In genomic region chr2:60730929-60731328, GRCm38 (mm10) we compare ENCODE assay signal across 15 mouse cellular contexts. TPM values are rescaled to one million over a fixed set of nuclear protein-coding genes. Genes with fewer than 3 reads are reported as not detected.
A peak's percentile ranks its signal among the peaks of the same experiment; 100 is the strongest.
DNase-seq lines count a peak whose midpoint lies in the region; ATAC-seq and TF ChIP-seq lines count a peak whose summit lies in the region.
"Had no signal": no experiment of that assay in that cellular context is flagged by ENCODE, and none has a peak within 500 bp of the region (broad histone marks: within the 10 kb centered on the region; RNA-seq: fewer than 3 reads in every experiment).

No protein-coding gene starts in this region.

- no peaks in the 10 kb centered on the region for H3K9me3 ChIP-seq in heart, embryonic 12.5 days (replicated peaks)
- H3K9me3 ChIP-seq in liver, embryonic 12.5 days (replicated peaks) = no peaks in the 10 kb centered on the region
- H3K9me3 ChIP-seq in CH12.LX (replicated peaks; ENCODE audit: low read length) = no peaks in the 10 kb centered on the region
- H3K9me3 ChIP-seq: hindbrain, embryonic 15.5 days; midbrain, embryonic 10.5 days had no signal

- peaks cover 23% of the 10 kb centered on the region for H3K4me1 ChIP-seq in heart, embryonic 12.5 days (replicated peaks)
- H3K4me1 ChIP-seq in liver, adult 2 months (ENCODE audit: control insufficient read depth, insufficient read depth, low read length) = no peaks in the 10 kb centered on the region; the same call in 1 of the 2 replicates
- H3K4me1 ChIP-seq in liver, embryonic 12.5 days = no peaks in the 10 kb centered on the region
- no peaks in the 10 kb centered on the region for H3K4me1 ChIP-seq in CH12.LX (ENCODE audit: control insufficient read depth in 1 of 2, insufficient read depth in 2 of 2)
- H3K4me1 ChIP-seq: hindbrain, embryonic 15.5 days had no signal

- H3K27ac ChIP-seq in heart, embryonic 12.5 days (ENCODE audit: poor library complexity, severe bottlenecking) = peak overlapping the region; percentile 76; the same call in 1 of the 2 replicates
- H3K27ac ChIP-seq in liver, adult 2 months (replicated peaks; ENCODE audit: insufficient read depth, low read depth, low read length) = no peak overlapping the region
- no peak overlapping the region for H3K27ac ChIP-seq in liver, embryonic 12.5 days
- H3K27ac ChIP-seq in CH12.LX (ENCODE audit: insufficient read depth, low read depth) = no peak overlapping the region
- H3K27ac ChIP-seq: hindbrain, embryonic 15.5 days; liver, embryonic 14.5 days; midbrain, embryonic 10.5 days had no signal

- no peak for TF ChIP-seq EP300 in CH12.LX (IDR thresholded peaks at IDR 0.05; ENCODE audit: low read length)

- peak; percentile 61 for TF ChIP-seq RAD21 in CH12.LX (IDR thresholded peaks at IDR 0.05; ENCODE audit: low read depth, low read length)

- no peaks in the 10 kb centered on the region for H3K79me2 ChIP-seq in liver, adult 2 months (ENCODE audit: control insufficient read depth, insufficient read depth, low read length)
- no peaks in the 10 kb centered on the region for H3K79me2 ChIP-seq in CH12.LX (replicated peaks; ENCODE audit: control insufficient read depth, extremely low read depth, insufficient read depth, poor library complexity, severe bottlenecking)

- intact Hi-C loops in heart, postnatal 14 days (cut with DNase I) = no loop called here

- WGBS in heart, embryonic 12.5 days = 48% methylated on average over 6 of the region's 6 CpGs
- WGBS in liver, adult 2 months = 63% methylated on average over 6 of the region's 6 CpGs
- WGBS in liver, embryonic 12.5 days (ENCODE audit: insufficient replicate concordance) = 65% methylated on average over 6 of the region's 6 CpGs

- no peaks in the 10 kb centered on the region for H3K36me3 ChIP-seq in heart, embryonic 12.5 days
- no peaks in the 10 kb centered on the region for H3K36me3 ChIP-seq in liver, adult 2 months (ENCODE audit: control insufficient read depth, insufficient read depth, low read length)
- H3K36me3 ChIP-seq in liver, embryonic 12.5 days = no peaks in the 10 kb centered on the region
- no peaks in the 10 kb centered on the region for H3K36me3 ChIP-seq in CH12.LX (replicated peaks in 1 of 2; ENCODE audit: control insufficient read depth in 1 of 2, insufficient read depth in 1 of 2, low read length in 1 of 2)
- H3K36me3 ChIP-seq: hindbrain, embryonic 15.5 days; midbrain, embryonic 10.5 days had no signal

- H3K27me3 ChIP-seq in heart, embryonic 12.5 days (replicated peaks) = no peaks in the 10 kb centered on the region
- no peaks in the 10 kb centered on the region; the same call in 1 of the 2 replicates for H3K27me3 ChIP-seq in liver, adult 2 months (ENCODE audit: control insufficient read depth, insufficient read depth, low read length)
- no peaks in the 10 kb centered on the region for H3K27me3 ChIP-seq in liver, embryonic 12.5 days (replicated peaks)
- no peaks in the 10 kb centered on the region for H3K27me3 ChIP-seq in CH12.LX (replicated peaks)
- H3K27me3 ChIP-seq: hindbrain, embryonic 15.5 days had no signal

- no peak overlapping the region for H3K9ac ChIP-seq in heart, embryonic 12.5 days
- no peak overlapping the region for H3K9ac ChIP-seq in liver, adult 2 months (ENCODE audit: low read depth, low read length)
- no peak overlapping the region for H3K9ac ChIP-seq in liver, embryonic 12.5 days
- H3K9ac ChIP-seq in CH12.LX (ENCODE audit: insufficient read depth, low read depth) = no peak overlapping the region
- H3K9ac ChIP-seq: hindbrain, embryonic 15.5 days; liver, embryonic 14.5 days had no signal

- ATAC-seq in heart, embryonic 12.5 days (ENCODE audit: insufficient number of reproducible peaks, low FRiP score) = no peak
- no peak for ATAC-seq in liver, embryonic 12.5 days
- ATAC-seq: activated CD4-positive, CD25-positive, alpha-beta regulatory T cell, adult 4 months had no signal

- no peak overlapping the region for H3K4me3 ChIP-seq in heart, embryonic 12.5 days
- H3K4me3 ChIP-seq in liver, adult 2 months (ENCODE audit: insufficient read depth, low read depth, low read length) = no peak overlapping the region
- H3K4me3 ChIP-seq in liver, embryonic 12.5 days = no peak overlapping the region
- no peak overlapping the region for H3K4me3 ChIP-seq in CH12.LX (replicated peaks in 1 of 3; ENCODE audit: low read depth in 2 of 3, low read length in 2 of 3, poor library complexity in 1 of 3)
- H3K4me3 ChIP-seq: hindbrain, embryonic 15.5 days; midbrain, embryonic 10.5 days had no signal

- H3K4me2 ChIP-seq in heart, embryonic 12.5 days = no peak overlapping the region
- no peak overlapping the region for H3K4me2 ChIP-seq in liver, embryonic 12.5 days
- H3K4me2 ChIP-seq in CH12.LX (ENCODE audit: insufficient read depth, low read depth, poor library complexity, severe bottlenecking) = no peak overlapping the region
- H3K4me2 ChIP-seq: heart, embryonic 11.5 days; hindbrain, embryonic 15.5 days had no signal

- TF ChIP-seq CTCF in liver, adult 2 months (IDR thresholded peaks at IDR 0.05; ENCODE audit: low read depth, low read length) = peak; percentile 45
- TF ChIP-seq CTCF in CH12.LX (conservative IDR thresholded peaks at IDR 0.05 in 1 of 2, IDR thresholded peaks at IDR 0.05 in 1 of 2; ENCODE audit: low read depth in 2 of 2, low read length in 2 of 2) = peak in 1 of 2 experiments; percentile 53; a peak in 2 of 4 replicates

- DNase-seq in heart, postnatal 14 days = no peak
- DNase-seq in liver, adult 2 months (ENCODE audit: extremely low read depth, low read depth, low spot score) = no peak
- DNase-seq in CH12.LX (ENCODE audit: extremely low read depth) (peak; percentile 21), R1 (ENCODE audit: low read depth, low spot score) (peak; percentile 27)
- DNase-seq in urinary bladder, postnatal 4 days (ENCODE audit: low spot score in 2 of 2) = no peak
- DNase-seq: cerebellum, adult 18-20 months; right cerebral cortex, postnatal 14 days; thymus, postnatal 25 days had no signal

- no peak for TF ChIP-seq POLR2A in liver, adult 2 months (IDR thresholded peaks at IDR 0.05; ENCODE audit: extremely low read depth, insufficient read depth, low read length)
- TF ChIP-seq POLR2A in CH12.LX (IDR thresholded peaks at IDR 0.05; ENCODE audit: low read depth, low read length) = no peak

- dilution Hi-C loops in CH12.LX (cut with MboI; ENCODE audit: extremely low pct_ligation_motif_present, extremely low pct_unique_long_range_greater_than_20kb, low sequenced_read_pairs) = no loop called here

- in situ Hi-C loops in CH12.LX (cut with MboI; ENCODE audit: low pct_ligation_motif_present, low pct_unique_long_range_greater_than_20kb, low sequenced_read_pairs) = loop anchor here (25.0 kb wide), 1 partner anchor 731 kb away; no protein-coding TSS in a partner anchor

TF ChIP-seq in CH12.LX, 34 proteins besides CTCF, POLR2A, EP300 and RAD21:
- TF ChIP-seq UBTF (IDR thresholded peaks at IDR 0.05; ENCODE audit: low read depth, low read length) (no peak), ZC3H11A (IDR thresholded peaks at IDR 0.05; ENCODE audit: low read depth, low read length) (0 out of 2 replicates have a peak, but pooled peaks have one; percentile 4), SMC3 (IDR thresholded peaks at IDR 0.05; ENCODE audit: low read depth, low read length) (peak; percentile 55)
TF ChIP-seq in CH12.LX: peak in this region for 2.

RNA-seq across cellular contexts. Expression of gene Itgb6, which starts 8.5 kb away (rescaled TPM):
- polyA plus RNA-seq in heart, embryonic 12.5 days (2016; fragmentation: Nextera tagmentation; extraction: Ambion mirVana) = 0.14 and 0.17 TPM in 2 replicates
- 10 to 100 TPM; 16.8 to 21.5 TPM for total RNA-seq in heart, postnatal 14 days (2021)
- 0.28 TPM in 1 of 2 replicates, not detected in the other for total RNA-seq in liver, adult 2 months (2014; rRNA removed)
- not detected in 2 replicates for polyA plus RNA-seq in liver, adult 2 months (2012; rRNA removed)
- polyA plus RNA-seq in liver, embryonic 12.5 days (2016; fragmentation: Nextera tagmentation; extraction: Ambion mirVana) = 0.04 and 0.08 TPM in 2 replicates
- total RNA-seq in CH12.LX (2012; rRNA removed) (not detected in 2 replicates), CH12.LX (2014; rRNA removed) (not detected in 2 replicates)
- polyA plus RNA-seq in CH12.LX (2012; ENCODE audit: insufficient read length, low read depth) = not detected in 2 replicates
- polyA plus RNA-seq: hindbrain, embryonic 15.5 days had no signal

Comparison
In these comparisons a context has a peak if more than half of its experiments do, and no peak if none do; other contexts are left out.
1. DNase-seq: peak in CH12.LX (single experiment) and R1 (single experiment); none in heart, postnatal 14 days (0 of 2), liver, adult 2 months (single experiment) and urinary bladder, postnatal 4 days (0 of 2).